Mouse (Mus musculus): Measurements from ENCODE around the gene 4921517D22Rik.

4921517D22Rik gene

DNA sequence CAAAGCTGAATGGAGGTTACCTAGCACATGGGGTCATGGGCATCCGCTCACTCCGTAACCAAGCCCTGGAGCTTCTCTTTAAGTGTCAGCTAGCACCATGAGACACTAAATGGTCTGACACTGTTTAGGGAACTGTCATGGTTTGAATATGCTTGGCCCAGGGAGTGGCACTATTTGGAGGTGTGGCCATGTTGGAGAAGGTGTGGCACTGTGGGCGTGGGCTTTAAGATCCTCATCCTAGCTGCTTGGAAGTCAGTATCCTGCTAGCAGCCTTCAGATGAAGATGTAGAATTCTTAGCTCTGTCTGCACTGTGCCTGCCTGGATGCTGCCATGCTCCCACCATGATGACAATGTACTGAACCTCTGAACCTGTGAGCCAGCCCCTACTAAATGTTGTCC lies 33.5 kb downstream of the 4921517D22Rik start:
- no peak for DNase-seq (ENCODE audit: low spot score in 2 of 2)

DNA sequence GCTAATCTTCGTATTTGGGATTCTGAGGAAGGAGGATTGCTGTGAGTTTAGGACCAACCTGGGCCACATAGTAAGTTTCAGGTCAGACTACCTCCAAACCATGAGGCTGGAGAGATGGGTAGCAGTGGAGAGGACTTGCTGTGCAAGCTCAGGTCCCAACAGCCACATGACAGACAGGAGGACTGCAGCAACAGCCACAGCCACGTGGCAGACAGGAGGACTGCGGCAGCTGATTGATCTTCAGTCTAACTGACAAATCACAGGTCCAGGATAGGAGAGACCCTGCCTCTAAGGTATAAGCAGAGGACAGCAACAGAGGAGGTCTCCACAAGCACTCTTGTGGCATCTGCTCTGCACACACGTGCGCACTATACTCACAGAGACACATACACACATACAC lies 36.1 kb downstream of the 4921517D22Rik start:
- no peak for DNase-seq (ENCODE audit: low spot score in 2 of 2)

DNA sequence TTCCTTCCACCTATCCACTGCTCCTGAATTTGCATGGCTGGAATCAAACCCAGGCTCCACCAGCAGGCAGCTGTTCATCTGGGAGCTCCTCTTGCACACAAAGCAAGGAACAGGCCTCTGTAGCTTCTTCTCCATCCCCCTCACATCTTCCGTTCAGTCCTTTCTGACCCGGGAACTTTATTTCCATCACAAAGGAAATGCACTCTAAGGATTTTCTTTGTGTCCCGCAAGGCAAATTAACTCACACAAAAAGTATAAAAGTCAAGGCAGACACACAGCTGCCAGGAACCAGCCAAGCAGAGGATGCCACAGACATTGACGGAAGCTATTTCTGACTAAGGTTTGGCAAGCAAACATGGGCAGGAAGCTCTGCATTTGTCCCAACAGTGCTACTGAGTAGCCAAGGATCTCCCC lies 36.9 kb downstream of the 4921517D22Rik start:
- no peak for DNase-seq (ENCODE audit: low spot score in 2 of 2)

DNA sequence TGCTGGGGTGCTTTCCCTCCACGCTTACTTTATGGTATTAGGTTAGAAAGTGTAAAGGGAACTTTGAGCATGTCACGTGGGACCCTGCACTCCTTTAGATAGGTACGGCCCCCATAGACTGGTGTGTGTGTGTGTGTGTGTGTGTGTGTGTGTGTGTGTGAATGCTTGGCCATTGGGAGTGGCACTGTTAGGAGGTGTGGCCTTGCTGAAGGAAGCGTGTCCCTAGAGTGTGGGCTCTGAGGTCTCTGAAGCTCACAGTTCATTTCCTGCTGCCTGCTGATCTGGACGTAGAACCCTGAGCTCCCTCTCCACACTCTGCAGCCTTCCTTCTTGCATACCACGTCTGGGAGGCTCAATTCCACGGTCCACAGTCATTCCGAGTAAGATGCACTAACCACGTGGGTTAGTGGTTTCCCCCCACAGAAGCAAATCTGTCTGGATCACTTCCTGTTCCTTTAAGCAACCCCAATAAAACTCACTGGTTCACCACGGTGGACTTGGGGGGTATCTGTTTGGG lies 37.5 kb downstream of the 4921517D22Rik start:
- no peak for DNase-seq (ENCODE audit: low spot score in 2 of 2)

DNA sequence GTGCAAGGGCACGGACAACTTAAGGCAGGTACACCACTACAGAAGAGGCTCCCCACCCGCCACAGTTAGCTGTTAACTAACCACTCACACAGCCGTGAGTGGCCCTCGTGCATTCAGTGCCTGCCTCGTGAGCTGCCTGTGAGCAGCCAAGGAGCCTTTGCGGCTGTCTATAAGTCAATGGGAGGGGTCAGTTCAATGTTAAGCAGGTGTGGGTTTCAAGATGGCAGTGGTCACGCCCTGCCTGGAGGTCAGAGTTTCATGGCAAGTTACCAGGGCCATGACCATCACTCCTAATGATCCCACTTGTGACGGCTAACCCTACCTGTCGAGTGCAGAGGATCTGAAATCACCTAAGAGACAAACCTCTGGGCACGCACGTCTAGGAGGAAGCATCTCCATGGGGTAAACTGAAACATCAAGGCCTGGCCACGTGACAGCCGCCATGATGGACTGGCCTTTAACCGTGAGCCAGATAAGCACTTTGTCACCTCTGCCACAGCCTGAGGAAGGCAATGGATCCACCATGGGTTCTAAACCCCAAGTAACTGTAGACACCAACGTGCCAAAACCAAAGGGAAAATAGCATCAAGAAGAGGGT lies 38.1 kb downstream of the 4921517D22Rik start:
- no peak for DNase-seq (ENCODE audit: low spot score in 2 of 2)

DNA sequence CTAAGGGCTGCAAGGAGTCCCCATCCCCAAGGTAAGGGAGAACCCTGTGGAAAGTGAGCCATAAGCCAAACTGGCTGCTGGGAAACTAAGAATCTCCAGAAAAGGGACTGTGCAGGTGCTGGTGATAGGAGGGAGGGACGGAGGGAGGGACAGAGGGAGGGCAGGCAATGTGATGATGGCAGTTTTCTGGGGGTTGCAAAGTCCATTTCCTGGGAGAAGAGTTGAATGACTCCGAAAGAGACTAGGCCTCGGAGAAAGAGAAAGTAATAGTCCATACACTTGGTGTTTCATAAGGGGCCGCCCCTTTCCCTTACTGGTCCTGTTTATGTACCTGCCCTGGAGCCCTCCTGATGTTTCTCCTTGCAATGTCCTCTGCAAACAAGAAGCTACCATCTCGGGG lies 39.4 kb downstream of the 4921517D22Rik start:
- no peak for DNase-seq (ENCODE audit: low spot score in 2 of 2)

DNA sequence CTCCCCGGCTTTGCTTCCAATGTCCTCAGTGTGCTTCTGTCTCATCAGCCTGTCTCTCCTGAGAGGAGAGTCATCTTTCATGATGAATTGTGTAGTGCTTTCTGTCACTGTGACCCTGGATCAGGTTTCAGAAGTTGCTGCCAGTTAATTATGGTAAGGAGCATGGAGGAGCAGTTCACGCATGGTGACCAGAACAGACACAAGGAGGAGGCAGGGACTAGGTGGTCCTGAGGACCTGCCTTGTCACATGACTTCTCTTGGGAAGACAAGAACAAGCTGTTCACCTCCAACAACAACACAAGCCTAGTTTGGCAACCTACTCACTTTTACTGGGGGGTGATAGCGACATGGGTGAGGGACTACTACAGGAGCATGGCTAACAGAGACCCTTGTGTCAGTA lies 40.8 kb downstream of the 4921517D22Rik start:
- no peak for DNase-seq (ENCODE audit: low spot score in 2 of 2)

DNA sequence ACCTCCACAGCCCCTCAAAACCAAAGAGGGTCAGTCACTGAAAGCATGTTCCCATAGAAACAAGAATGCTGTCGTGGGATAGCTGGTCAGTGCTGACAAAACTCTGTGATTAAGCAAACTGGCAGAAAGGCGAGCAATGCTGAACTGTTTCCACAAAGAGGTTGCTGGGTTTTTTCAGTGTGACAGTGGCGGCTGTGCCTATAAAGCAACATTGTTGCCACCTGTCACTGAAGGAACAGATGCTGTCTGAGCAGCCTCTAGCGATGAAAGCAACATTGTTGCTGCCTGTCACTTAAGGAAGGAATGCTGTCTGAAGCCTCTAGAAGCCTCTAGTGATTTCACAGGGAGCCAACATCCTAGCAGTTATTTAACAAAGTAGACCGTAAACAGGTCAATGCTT lies 41.3 kb downstream of the 4921517D22Rik start:
- no peak for DNase-seq (ENCODE audit: low spot score in 2 of 2)

DNA sequence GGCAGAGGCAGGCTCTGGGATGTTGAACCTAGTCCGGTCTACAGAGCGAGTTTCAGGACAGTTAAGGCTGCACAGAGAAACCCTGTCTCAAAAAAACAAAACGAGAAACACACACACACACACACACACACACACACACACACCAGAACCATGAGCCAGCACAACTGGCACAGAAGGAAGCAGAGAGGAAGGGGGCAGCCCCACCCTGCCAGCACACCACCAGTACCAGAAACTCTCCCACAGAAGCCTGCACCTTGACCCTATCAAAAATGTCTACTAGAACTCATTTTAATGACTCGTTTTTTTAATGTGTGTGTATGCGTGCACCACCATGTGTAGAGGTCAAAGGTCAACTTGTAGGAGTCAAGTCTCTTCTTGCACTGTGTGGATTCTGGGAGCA lies 44.1 kb downstream of the 4921517D22Rik start:
- no peak for DNase-seq (ENCODE audit: low spot score in 2 of 2)

DNA sequence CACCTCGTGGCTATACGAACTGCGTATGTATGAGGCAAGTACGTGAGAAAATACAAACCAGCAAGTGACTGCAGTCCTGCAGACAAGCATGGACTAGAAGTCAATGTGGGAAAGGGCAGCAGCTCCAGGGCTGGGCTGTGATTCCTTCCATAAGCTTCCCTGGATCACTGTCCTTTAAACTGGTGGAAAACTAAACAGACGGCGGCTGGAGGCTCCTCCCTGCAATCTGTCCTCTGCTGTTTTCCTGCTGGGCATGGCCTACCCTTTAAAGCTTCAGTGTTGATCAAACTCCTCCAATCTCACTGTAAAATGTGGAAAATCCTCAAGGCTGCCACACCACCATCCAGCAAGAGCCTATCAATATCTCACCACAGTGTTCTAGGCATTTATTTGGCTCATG lies 45.3 kb downstream of the 4921517D22Rik start:
- DNase-seq (ENCODE audit: low spot score in 2 of 2): no peak

DNA sequence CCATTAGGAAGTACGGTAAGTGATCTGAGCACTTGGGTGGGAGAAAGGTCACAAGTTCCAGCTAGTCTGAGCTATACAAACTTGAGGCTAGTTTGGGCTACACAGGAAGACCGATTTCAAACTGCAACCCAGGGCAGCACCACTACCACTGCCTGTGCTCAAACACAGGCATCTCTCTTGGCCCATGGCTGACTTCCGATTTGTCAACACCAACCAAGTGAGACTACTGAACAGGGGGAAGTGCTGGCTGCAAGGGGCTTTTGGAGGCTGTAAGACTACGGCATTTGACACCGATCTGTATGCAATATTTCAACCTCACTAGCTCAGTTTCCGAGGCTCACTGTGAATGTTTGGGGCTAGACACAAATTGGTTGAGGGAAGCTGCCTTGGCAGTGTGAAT lies 46.4 kb downstream of the 4921517D22Rik start:
- DNase-seq (ENCODE audit: low spot score in 2 of 2): no peak

DNA sequence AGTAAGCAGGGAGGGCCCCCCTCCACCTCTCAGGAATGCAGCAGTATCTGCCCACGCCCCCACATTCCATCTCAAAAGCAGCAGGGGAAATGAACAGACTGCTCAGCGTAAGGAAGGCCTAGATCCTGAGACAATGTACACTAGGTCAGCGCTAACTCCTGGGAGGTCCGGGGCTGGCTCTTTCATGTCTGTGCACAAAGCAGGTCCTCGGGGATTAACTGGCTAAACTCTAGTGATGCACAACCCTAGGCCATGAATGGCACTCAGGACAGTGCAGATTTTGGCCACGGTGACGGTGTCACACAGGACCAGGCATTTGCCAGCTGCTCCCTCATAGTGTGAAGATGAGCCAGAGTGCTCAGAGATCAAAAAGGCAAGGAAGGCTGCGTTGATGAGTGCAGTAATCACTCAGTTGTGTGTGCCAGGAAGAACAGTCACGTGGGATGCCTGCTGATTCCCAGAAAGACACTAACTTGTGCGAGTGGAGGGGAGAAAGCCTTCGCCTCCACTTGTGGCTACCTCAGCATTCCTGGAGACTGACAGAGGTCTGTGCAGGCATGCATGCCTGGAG lies 47.1 kb downstream of the 4921517D22Rik start:
- no peak for DNase-seq (ENCODE audit: low spot score in 2 of 2)

DNA sequence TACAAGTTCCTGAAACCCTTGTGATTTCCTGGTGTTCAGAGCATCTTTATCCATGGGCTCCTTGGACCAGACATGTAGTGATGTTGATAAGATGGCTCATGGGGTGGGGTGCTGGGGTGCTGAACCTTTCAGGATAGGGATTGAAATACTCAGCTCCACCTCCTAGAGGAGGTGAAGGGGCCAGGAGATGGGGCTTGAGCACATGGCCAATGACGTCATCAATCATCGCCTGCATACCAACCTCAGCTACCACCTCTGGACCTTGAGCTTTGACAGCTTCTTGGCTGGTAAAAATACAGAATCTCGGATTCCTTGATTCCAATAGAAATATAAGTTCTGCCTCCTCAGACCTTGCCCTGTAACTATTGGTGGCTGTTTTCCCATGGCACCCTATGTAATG lies 48.4 kb downstream of the 4921517D22Rik start:
- DNase-seq (ENCODE audit: low spot score in 2 of 2): no peak

DNA sequence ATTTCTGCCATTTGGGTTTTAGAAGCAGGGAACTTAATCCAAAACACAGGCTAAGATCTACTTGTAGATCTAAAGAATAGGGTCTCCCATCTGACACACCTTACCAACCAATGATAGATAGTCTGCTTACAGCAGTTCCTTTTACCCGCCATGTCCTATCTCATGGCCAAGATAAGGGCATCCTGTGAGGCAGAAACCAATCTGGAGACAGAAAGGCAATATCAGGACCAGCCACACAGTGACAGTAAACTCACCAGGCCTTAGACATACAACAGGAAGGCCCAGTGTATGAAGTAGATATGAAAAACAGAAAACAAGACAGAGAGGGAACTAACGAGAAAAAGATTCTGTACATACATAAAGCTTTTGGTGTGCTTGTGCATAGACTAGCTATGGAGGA lies 51.1 kb downstream of the 4921517D22Rik start:
- no peak for DNase-seq (ENCODE audit: low spot score in 2 of 2)

DNA sequence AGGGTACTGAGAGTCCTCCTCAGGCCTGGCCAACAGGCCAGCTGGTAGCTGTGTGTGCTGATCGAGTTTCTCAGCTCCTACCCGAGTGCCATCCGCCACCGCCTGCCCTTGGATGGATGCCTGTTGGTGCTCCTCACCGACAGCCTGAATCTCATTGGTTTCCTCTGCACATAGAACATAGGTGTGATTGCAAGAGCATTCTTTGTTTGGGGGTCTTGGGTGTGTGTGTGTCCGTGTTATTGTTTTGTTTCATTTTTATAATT lies 53.8 kb downstream of the 4921517D22Rik start:
- no peak for DNase-seq (ENCODE audit: low spot score in 2 of 2)

DNA sequence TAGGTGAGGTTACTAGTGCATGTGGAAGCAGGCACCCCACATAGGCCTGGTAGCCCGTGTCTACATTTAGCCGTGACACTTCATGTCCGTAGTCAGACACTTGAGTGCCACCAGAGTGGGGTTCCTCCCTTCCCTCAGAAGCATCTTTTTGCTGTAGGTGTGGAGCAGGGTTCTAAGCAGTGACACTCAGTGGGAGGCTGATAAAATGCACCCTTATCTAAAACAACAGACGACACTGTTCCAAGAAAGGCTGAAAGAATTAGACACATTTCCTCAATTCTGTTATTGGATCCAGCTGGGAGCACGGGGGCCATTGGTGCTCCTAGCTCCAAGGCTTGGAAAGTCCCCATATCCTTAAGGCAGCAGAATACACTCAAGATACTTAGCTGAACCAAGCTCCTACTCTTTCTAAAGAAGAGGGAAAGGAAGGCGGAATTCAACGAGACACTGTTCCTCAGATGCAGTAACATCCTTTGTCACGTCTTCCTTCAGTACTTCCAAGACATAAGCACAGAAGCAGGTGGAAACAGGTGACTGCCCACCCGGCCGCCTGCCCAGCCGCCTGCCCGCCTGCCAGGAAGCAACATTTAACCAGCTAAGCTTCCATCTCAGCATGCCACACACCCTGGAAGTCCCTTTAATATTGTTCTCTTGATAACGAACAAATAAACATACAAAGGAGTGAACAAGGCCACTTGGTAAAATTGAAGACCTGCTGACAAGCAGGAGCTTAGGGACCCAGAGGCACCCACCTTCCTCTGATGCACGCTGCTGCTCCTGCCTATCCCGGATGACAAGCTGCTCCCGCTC lies 54.3 kb downstream of the 4921517D22Rik start:
- no peak for DNase-seq (ENCODE audit: low spot score in 2 of 2)

DNA sequence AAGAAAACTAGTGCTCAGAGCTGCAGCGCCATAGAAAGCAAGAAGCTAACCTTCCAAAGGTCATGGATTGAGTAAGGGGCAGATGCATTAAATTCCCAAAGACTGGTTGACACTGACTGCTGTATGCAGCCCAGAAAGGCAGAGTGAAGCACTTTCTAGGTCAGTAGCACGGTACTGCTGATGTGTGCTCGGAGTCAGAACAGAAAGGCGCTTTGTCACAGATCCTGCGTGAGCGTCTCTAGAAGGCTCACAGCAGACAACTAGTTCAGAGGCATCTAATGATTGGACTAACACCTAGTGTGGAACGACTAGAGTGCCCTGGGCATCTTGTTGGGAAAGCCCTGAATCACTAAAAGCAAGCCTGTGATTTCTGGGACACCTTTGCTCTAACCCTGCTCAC lies 56.1 kb downstream of the 4921517D22Rik start:
- DNase-seq (ENCODE audit: low spot score in 2 of 2): no peak
